Mouse (Mus musculus) lung, postnatal 36 days (tissue): Measurements from ENCODE around the gene Acsm2.
A peak's percentile ranks its signal among the peaks of the same experiment; 100 is the strongest.

ENCODE experiments used
- DNase-seq: peaks from one replicate; pipeline ENCODE4 v3.0.0; 2022; ENCODE audit warnings: mixed read lengths

Acsm2 gene

DNA sequence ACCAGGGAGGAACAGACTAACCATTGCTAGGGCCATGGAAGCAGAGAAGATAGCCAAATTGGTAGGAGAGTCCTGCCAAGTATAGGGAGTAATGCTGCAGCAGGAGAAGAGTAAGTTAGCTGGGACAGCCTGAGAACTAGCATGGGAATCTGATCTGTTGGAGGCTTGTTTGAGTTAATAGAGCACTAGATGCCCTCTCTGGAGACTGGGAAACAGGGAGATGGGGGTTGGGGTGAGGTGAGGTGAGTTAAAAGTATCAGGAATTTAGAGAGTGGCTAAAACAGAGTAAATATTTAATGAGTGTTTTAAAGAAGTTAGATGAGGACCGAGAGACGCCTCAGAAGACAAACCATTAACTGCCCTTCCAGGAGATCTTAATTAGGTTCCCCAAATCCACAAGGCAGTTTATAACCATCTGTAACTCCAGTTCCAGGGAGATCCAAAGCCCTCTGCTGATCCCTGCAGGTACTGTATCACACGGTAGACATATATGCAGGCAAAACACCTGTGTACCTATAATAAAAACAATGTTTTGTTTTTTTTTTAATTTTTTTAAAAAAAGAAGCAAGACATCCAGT is 40.5 kb downstream of the Acsm2 start:
- no peak for DNase-seq

DNA sequence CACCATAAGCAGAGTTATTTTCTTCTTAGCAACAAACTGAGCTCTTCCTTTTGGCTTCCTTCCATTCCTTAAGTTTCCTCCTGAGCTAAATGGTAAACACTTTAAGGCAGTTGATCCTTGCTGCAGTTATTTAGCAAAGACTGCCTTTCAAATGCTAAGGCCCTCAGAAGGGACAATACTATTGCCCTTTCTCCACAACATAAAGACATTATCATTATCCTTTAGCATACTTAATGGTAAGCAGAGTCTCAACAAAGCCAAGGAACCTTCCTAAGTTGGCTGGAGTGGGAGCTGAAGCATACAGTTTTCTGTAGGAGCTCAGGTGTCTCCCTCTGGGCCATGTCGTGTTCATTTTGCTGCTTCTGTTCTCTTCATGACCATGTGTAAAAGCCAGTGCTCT is 41.2 kb downstream of the Acsm2 start:
- no peak for DNase-seq

DNA sequence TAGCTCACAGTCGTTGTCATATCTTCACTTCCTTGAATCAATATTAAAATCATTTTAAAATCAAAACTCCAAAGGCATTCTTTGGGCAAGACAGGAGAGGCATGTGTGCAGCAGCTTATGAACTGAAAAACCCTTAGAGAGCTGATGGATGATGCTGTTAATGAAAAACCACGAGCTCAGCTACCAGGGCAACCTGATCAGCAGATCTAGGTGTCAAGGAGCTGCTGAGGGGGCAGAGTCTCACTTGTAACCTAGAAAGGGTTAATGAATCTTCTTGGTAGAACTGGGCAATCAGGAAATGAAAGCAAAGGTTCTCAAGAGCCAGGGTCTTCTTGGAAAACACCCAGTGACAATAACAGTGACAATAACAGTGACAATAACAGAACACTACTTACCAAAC is 42.4 kb downstream of the Acsm2 start:
- no peak for DNase-seq

GRCm38 (mm10) chr7:119601195-119601953 is 47.2 kb downstream of the Acsm2 start:
- DNase-seq = no peak

- DNase-seq = no peak
Measured at GRCm38 (mm10) chr7:119601954-119602317, 47.8 kb downstream of the Acsm2 start.

DNA sequence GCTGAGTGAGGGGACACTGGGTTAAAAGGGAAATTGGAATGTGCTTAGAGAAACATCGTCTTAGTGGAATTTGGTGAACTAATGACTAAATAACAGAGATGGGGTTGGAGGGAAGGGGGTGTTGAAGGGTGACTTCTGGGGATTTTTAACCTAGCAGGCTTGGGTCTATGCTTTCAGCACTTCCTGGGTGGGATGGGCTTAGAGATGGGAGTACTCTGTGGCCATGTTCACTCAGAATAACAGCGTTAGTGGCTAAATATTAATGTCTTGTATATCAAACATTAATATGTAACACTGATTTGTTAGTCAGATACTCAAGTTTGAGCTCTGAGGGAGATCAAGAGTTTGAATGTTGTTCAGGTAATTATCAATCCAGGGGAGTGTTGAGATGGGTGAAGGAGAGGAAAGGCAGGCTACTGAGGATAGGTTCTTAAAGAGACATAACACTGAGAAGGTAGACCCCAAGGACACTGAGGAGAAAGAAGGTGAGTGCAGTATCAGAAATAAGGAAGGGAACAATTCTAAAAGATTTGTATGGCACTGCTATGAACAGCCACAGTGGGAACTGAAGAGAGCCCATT is 50.9 kb downstream of the Acsm2 start:
- no peak for DNase-seq

GRCm38 (mm10) chr7:119605926-119606663 is 52.0 kb downstream of the Acsm2 start:
- no peak for DNase-seq

DNA sequence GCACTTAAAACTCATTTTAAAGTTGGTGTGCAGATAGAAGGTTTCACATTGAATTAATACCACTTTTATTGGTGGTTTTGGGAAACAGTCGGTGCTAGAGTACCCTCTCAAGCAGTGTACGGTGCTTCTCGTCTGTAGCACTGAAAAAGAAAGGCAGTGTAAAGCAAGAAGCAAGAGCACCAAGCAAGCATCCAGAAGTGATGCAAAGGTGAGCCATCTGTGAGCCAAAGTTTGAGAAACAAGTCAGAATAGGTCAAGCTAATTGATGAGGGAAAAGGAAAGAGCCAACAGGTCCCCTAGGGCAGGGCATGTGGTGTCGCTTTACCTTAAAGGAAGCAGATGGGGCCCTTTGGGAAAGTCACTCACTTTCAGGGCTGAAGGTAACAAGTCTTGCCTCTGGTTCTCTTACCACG is 52.5 kb downstream of the Acsm2 start, which contains the start of gene Acsm1:
TSS of gene Acsm1 (plus strand) at position 363 of the 413 bp plus-strand sequence.
- DNase-seq = no peak

DNA sequence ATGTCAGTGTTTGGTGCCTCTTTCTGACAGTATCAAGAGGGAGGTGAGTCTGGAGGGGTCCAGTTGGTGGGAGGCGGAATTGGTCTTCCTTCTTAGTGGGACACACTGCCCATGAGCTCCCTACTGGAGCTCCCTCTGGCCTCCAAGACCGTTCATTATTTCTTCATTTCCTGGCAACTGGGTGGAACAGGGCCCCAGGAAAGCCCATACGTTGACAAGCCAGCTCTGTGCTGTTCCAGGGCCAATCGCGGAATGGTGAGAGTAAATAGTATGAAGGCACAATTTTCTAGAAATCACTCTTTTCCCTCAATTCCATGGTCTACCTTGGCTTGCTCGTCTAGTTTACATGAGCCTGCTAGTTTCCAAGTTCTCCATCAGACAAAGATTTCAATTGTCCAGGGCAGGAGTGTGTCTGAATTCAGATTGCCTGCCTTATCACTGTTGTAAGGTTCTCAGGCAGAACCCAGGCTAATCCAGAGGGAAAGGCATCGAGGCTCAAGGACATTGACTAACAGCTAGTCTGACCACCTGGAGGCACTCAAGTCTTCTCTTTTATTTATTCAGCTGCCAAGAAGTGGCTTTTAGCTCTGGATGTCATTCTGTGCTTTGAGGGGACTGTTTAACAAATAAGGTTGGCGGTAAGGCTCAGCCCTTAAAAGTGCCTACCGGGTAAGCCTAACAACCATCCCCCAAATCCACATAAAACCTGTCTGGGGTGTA is 53.8 kb downstream of the Acsm2 start:
- peak; percentile 38 for DNase-seq

- no peak for DNase-seq
Measured at GRCm38 (mm10) chr7:119616531-119616930, 62.4 kb downstream of the Acsm2 start.

- DNase-seq = no peak
Measured at GRCm38 (mm10) chr7:119617593-119617992, 63.5 kb downstream of the Acsm2 start.

GRCm38 (mm10) chr7:119618209-119618935 is 64.2 kb downstream of the Acsm2 start:
- DNase-seq = no peak

- no peak for DNase-seq
Measured at GRCm38 (mm10) chr7:119620157-119620556, 66.0 kb downstream of the Acsm2 start.

DNA sequence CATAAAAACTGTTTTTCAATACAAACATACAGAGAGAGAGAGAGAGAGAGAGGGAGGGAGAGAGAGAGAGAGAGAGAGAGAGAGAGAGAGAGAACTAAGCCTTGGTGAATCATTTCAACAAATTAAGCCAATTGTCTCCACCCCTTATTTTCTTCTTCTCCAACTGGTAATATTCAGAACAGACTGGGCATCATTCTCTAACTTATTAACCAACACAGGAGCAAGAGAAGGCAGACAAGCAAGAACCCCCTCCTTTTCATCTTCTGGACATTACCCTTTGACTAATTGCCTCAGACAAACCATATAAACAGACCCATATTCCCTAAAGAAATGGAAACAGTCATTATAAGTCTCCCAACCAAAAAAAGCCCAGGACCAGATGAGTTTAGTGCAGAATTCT is 84.6 kb downstream of the Acsm2 start:
- no peak for DNase-seq

- DNase-seq = no peak
Measured at GRCm38 (mm10) chr7:119642307-119642706, 88.2 kb downstream of the Acsm2 start.
